Mouse (Mus musculus): ENCODE measurements at regions not wholly inside any gene's neighbourhood (a gene's known extent, or its start where the extent isn't known, plus 50 kb on each side); places are given as distances from the start of the nearest gene placed in this dataset.
"Not testable (repeated sequence)": the region's sequence is repeated elsewhere in the genome, so short reads cannot be mapped to it uniquely, and the experiment has no call there.

GRCm38 (mm10) chr10:104798816-104799393 is 605.1 kb downstream of the Gm4340 start:
- DNase-seq, result no peak

GRCm38 (mm10) chr10:104804849-104805248 is 611.0 kb downstream of the Gm4340 start:
- no peak for DNase-seq

- no peak for DNase-seq
Observed at GRCm38 (mm10) chr10:104818252-104818651, 624.4 kb downstream of the Gm4340 start.

- no peak for DNase-seq
Observed at GRCm38 (mm10) chr10:104851821-104852220, 658.0 kb downstream of the Gm4340 start.

- peak; percentile 3 for DNase-seq
Observed at GRCm38 (mm10) chr10:104853111-104853510, 659.3 kb downstream of the Gm4340 start.

GRCm38 (mm10) chr10:104878246-104878645 is 684.4 kb downstream of the Gm4340 start:
- no peak for DNase-seq

- no peak for DNase-seq
Observed at GRCm38 (mm10) chr10:104914201-104914600, 660.0 kb downstream of the Tmtc2 start.

GRCm38 (mm10) chr10:104915521-104915920 is 658.7 kb downstream of the Tmtc2 start:
- no peak for DNase-seq

GRCm38 (mm10) chr10:104936660-104937059 is 637.6 kb downstream of the Tmtc2 start:
- no peak for DNase-seq

GRCm38 (mm10) chr10:104946372-104946771 is 627.9 kb downstream of the Tmtc2 start:
- no peak for DNase-seq

GRCm38 (mm10) chr10:104948821-104949220 is 625.4 kb downstream of the Tmtc2 start:
- DNase-seq, result not testable (repeated sequence)

- DNase-seq, result peak; percentile 20
Observed at GRCm38 (mm10) chr10:104968381-104968908, 605.8 kb downstream of the Tmtc2 start.

Data from retina, postnatal 1 day (tissue).